Mouse (Mus musculus) midbrain, embryonic 12.5 days (tissue): ENCODE results near the gene Trim17. TPM values are rescaled to one million over a fixed set of nuclear protein-coding genes. Genes with fewer than 3 reads are reported as not detected.

Experiments
- ATAC-seq: fragments of 200-750 bp; cut with Nextera tagmentation; 2 replicates; pipeline ENCODE4 v1.8.0; 2017; ENCODE audit warnings: low read depth, moderate TSS enrichment, moderate library complexity; ENCODE audit not compliant: low FRiP score
- H3K27ac ChIP-seq: fragments of 300-500 bp; sonication (generic); replicated peaks from 2 replicates; pipeline ENCODE4 v1.5.1; 2016; ENCODE audit warnings: mild to moderate bottlenecking
- H3K27me3 ChIP-seq: fragments of 300-500 bp; sonication (generic); 2 replicates; pipeline ENCODE4 v1.6.1; 2016; ENCODE audit warnings: mild to moderate bottlenecking
- H3K36me3 ChIP-seq: fragments of 300-500 bp; sonication (generic); 2 replicates; pipeline ENCODE4 v1.6.1; 2016
- H3K4me1 ChIP-seq: fragments of 300-500 bp; sonication (generic); 2 replicates; pipeline ENCODE4 v1.6.1; 2016
- H3K4me2 ChIP-seq: fragments of 300-500 bp; sonication (generic); replicated peaks from 2 replicates; pipeline ENCODE4 v1.6.1; 2016; ENCODE audit warnings: mild to moderate bottlenecking, moderate library complexity
- H3K4me3 ChIP-seq: fragments of 300-500 bp; sonication (generic); 2 replicates; pipeline ENCODE4 v1.5.1; 2016; ENCODE audit warnings: mild to moderate bottlenecking
- H3K9ac ChIP-seq: fragments of 300-500 bp; sonication (generic); replicated peaks from 2 replicates; pipeline ENCODE4 v1.6.1; 2016; ENCODE audit warnings: mild to moderate bottlenecking, moderate library complexity
- H3K9me3 ChIP-seq: fragments of 300-500 bp; sonication (generic); 2 replicates; pipeline ENCODE4 v1.6.1; 2016; ENCODE audit warnings: mild to moderate bottlenecking
- WGBS: fragments of 180-500 bp; shearing (Covaris S2); methylation state at CpG from one replicate; pipeline ENCODE4 v1.1.7; 2016; 5-methylcytosine and 5-hydroxymethylcytosine counted together
- polyA plus RNA-seq: library from polyadenylated mRNA; unstranded; fragments of >200 nt; fragmentation: Nextera tagmentation; extraction: Ambion mirVana; gene quantifications from 2 replicates; pipeline ENCODE4 v1.2.1, GENCODE M21; 2016

The Trim17 gene
- polyA plus RNA-seq, 1 experiment from 2014 or later: 0.64 TPM

DNA sequence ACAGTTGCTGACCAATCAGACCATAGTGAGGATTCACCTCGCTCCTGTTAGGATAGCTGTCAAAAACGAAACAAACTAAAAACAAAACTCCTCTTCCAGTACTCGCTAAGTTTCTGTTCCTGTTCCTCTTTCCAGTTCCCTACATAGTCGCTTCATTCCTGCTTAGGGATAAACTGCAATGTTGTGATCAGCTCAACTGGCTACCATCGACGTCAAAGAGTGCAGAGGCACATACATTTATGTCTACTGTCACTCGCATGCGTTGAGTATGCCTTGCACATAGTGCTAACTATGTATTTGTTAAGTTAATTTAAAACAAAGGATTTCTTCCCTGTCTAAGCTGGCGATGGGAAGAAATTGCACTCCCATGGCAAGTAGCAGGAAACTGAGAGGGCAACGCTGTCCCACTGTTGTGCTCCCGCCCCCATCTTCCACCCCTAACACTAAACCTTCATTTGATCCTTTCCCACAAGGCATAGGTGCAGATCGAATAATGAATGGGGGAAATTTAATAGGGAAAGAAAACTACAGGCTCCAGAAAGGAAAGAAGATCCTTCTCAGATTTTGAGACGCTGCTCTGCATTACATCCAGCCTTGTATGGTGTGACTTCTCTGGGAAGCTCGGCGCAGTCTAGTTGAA is 4.8 kb downstream of the Trim17 start:
- peak overlapping the region; percentile 52 for H3K9ac ChIP-seq
- H3K36me3 ChIP-seq: 0 out of 2 replicates have a peak, but pooled peaks cover 10% of the 10 kb centered on the region
- H3K4me3 ChIP-seq: peak overlapping the region; percentile 50
- ATAC-seq: no peak
- peak overlapping the region; percentile 74 for H3K4me2 ChIP-seq
- 41% methylated on average over 15 of the region's 15 CpGs for WGBS
- H3K27ac ChIP-seq: 0 out of 2 replicates have a peak overlapping the region, but pooled peaks have one; percentile 49
- H3K4me1 ChIP-seq: peaks cover 36% of the 10 kb centered on the region
- H3K9me3 ChIP-seq: no peaks in the 10 kb centered on the region
- peaks cover 37% of the 10 kb centered on the region for H3K27me3 ChIP-seq

GRCm38 (mm10) chr11:58959921-58960465 is 5.5 kb downstream of the Trim17 start:
- Histone ChIP-seq H3K36me3 (0 out of 2 replicates have a peak, but pooled peaks cover 10% of the 10 kb centered on the region), H3K27ac (peak overlapping the region; percentile 49; the same call in 1 of the 2 replicates), H3K27me3 (peaks cover 37% of the 10 kb centered on the region), H3K9me3 (no peaks in the 10 kb centered on the region), H3K4me2 (peak overlapping the region; percentile 74), H3K4me1 (peaks cover 40% of the 10 kb centered on the region), H3K4me3 (peak overlapping the region; percentile 50), H3K9ac (peak overlapping the region; percentile 52)
- WGBS: 4% methylated on average over 40 of the region's 40 CpGs
- peak; percentile 85 for ATAC-seq

- no peak overlapping the region for H3K27ac ChIP-seq
- H3K9ac ChIP-seq: no peak overlapping the region
- no peak overlapping the region for H3K4me3 ChIP-seq
- no peaks in the 10 kb centered on the region for H3K9me3 ChIP-seq
- H3K4me1 ChIP-seq: peaks cover 36% of the 10 kb centered on the region
- WGBS: 68% methylated on average over 49 of the region's 50 CpGs
- no peak overlapping the region for H3K4me2 ChIP-seq
- 0 out of 2 replicates have a peak, but pooled peaks cover 10% of the 10 kb centered on the region for H3K36me3 ChIP-seq
- no peak for ATAC-seq
- peaks cover 37% of the 10 kb centered on the region for H3K27me3 ChIP-seq
These were observed 7.1 kb downstream of the Trim17 start for GRCm38 (mm10) chr11:58961364-58962177.

DNA sequence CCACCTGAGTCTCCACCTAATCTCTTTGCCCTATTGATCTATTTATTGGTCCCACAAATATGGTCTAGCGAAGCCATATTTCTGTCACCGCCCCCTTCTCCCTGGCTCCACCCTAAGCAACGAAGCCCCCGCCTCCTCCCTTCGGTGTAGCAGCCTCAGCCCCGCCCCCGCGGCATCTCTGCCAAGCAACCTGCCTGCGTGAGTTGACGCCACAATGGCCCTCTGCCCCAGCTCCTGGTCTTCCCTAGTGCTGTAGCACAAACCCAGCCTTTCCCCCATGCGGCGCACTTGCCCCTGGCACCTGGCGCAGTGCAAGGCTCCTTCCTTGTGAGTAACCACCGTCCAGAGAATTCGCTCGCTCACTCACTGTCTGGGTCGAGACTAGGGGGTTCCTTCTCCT is 9.1 kb downstream of the Trim17 start:
- Histone ChIP-seq H3K36me3 (peaks cover 6% of the 10 kb centered on the region; the same call in 1 of the 2 replicates), H3K27ac (no peak overlapping the region), H3K4me1 (peaks cover 18% of the 10 kb centered on the region), H3K9ac (no peak overlapping the region; the same call in 1 of the 2 replicates), H3K9me3 (no peaks in the 10 kb centered on the region), H3K4me3 (no peak overlapping the region), H3K4me2 (no peak overlapping the region), H3K27me3 (peaks cover 28% of the 10 kb centered on the region)
- 44% methylated on average over 17 of the region's 17 CpGs for WGBS
- ATAC-seq: no peak

DNA sequence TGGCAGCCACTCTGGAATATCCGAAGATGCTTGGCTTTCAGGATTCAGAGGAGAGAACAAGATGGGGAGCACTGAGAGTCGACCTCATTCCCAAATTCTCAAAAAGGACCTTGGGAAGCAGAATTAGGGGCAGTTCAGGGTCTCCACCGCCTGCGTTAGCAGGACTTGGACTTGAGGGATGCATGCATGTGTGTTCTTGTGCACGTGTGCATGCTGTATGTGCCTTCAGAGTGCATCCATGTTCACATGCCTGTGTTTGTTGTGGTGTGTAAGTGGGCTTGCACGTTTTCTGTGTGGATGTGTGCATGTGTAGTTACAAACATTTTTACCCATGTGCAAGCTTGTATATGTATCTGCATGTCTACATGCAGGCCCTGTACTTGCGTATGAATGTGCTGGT is 9.7 kb downstream of the Trim17 start:
- H3K4me1 ChIP-seq: peaks cover 15% of the 10 kb centered on the region
- ATAC-seq: no peak
- no peak overlapping the region for H3K4me3 ChIP-seq
- no peak overlapping the region for H3K27ac ChIP-seq
- 88% methylated on average over 7 of the region's 7 CpGs for WGBS
- H3K27me3 ChIP-seq: peaks cover 28% of the 10 kb centered on the region
- no peak overlapping the region for H3K9ac ChIP-seq
- no peak overlapping the region for H3K4me2 ChIP-seq
- H3K36me3 ChIP-seq: peaks cover 11% of the 10 kb centered on the region; the same call in 1 of the 2 replicates
- no peaks in the 10 kb centered on the region for H3K9me3 ChIP-seq

DNA sequence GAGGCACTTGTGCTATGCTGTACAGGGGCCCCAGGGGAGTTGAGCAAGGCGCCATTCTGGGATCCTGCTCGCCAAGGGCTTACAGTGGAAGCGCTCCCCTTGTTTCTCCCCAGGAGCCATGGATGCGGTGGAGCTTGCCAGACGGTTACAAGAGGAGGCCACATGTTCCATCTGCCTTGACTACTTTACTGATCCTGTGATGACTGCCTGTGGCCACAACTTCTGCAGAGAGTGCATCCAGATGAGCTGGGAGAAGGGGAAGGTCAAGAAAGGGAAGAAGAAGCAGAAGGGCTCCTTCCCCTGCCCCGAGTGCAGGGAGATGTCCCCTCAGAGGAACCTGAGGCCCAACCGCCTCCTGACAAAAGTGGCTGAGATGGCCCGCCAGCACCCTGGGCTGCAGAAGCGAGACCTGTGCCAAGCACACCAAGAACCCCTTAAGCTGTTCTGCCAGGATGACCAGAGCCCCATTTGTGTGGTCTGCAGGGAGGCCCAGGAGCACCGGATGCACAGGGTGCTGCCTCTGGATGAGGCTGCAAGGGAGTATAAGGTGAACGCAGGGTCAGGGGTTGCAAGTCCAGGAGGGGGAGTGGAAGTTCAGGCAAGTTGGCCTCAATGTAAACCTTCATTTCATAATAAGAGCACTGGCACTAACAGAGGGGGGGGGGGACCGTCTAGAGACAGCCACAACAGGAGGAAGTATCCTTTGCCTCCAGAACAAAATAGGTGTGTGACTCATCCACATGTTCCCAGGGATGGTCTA is 10.7 kb downstream of the Trim17 start:
- ATAC-seq: no peak
- 53% methylated on average over 12 of the region's 12 CpGs for WGBS
- peaks cover 12% of the 10 kb centered on the region for H3K36me3 ChIP-seq
- no peak overlapping the region for H3K4me3 ChIP-seq
- H3K27me3 ChIP-seq: peaks cover 28% of the 10 kb centered on the region
- H3K9ac ChIP-seq: peak overlapping the region; percentile 24; the same call in 1 of the 2 replicates
- H3K4me2 ChIP-seq: no peak overlapping the region
- 0 out of 2 replicates have a peak overlapping the region, but pooled peaks have one; percentile 25 for H3K27ac ChIP-seq
- no peaks in the 10 kb centered on the region for H3K9me3 ChIP-seq
- H3K4me1 ChIP-seq: peaks cover 12% of the 10 kb centered on the region

- Histone ChIP-seq H3K9ac (no peak overlapping the region), H3K27me3 (peaks cover 17% of the 10 kb centered on the region), H3K4me2 (no peak overlapping the region), H3K27ac (no peak overlapping the region), H3K36me3 (peaks cover 28% of the 10 kb centered on the region), H3K4me1 (peaks cover 12% of the 10 kb centered on the region), H3K4me3 (no peak overlapping the region), H3K9me3 (no peaks in the 10 kb centered on the region)
- 100% methylated on average over 1 of the region's 1 CpGs for WGBS
- no peak for ATAC-seq
These were observed 12.9 kb downstream of the Trim17 start for GRCm38 (mm10) chr11:58967346-58967745.

DNA sequence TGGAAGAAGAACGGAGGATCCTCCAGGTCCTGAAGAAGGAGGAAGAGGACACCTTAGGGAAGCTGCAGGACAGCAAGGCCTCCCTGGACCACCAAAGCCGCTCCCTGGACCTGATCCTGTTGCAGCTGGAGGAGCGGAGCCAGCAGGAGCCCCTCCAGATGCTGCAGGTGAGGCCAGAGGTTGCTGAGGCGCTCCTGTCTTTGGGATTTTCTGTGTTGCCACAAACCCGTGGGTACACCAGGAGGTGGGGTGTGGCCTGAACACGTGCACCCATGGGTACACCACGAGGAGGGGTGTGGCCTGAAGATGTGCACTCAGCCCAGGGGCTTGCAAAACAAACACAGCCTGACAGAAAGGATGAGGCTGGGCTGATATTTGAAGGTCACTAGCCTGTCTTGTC is 14.1 kb downstream of the Trim17 start:
- H3K9me3 ChIP-seq: no peaks in the 10 kb centered on the region
- peaks cover 10% of the 10 kb centered on the region for H3K4me1 ChIP-seq
- H3K27ac ChIP-seq: no peak overlapping the region
- WGBS: 87% methylated on average over 7 of the region's 7 CpGs
- peaks cover 31% of the 10 kb centered on the region for H3K36me3 ChIP-seq
- H3K9ac ChIP-seq: no peak overlapping the region
- peaks cover 8% of the 10 kb centered on the region for H3K27me3 ChIP-seq
- H3K4me3 ChIP-seq: no peak overlapping the region
- ATAC-seq: no peak
- H3K4me2 ChIP-seq: no peak overlapping the region

- H3K9ac ChIP-seq: no peak overlapping the region
These were observed 14.5 kb downstream of the Trim17 start for GRCm38 (mm10) chr11:58969027-58969426.

GRCm38 (mm10) chr11:58969659-58970058 is 15.2 kb downstream of the Trim17 start:
- no peak overlapping the region for H3K9ac ChIP-seq
- WGBS: 77% methylated on average over 6 of the region's 6 CpGs
- H3K4me2 ChIP-seq: no peak overlapping the region
- no peaks in the 10 kb centered on the region for H3K27me3 ChIP-seq
- H3K36me3 ChIP-seq: peaks cover 31% of the 10 kb centered on the region
- H3K9me3 ChIP-seq: no peaks in the 10 kb centered on the region
- peaks cover 13% of the 10 kb centered on the region; the same call in 1 of the 2 replicates for H3K4me1 ChIP-seq
- H3K27ac ChIP-seq: no peak overlapping the region
- ATAC-seq: no peak
- no peak overlapping the region for H3K4me3 ChIP-seq

More at GRCm38 (mm10) chr11:58969027-58969426, 14.5 kb downstream of the Trim17 start:
- no peak for ATAC-seq
- Histone ChIP-seq H3K36me3 (peaks cover 31% of the 10 kb centered on the region), H3K4me2 (no peak overlapping the region), H3K4me1 (peaks cover 11% of the 10 kb centered on the region; the same call in 1 of the 2 replicates), H3K27me3 (peaks cover 3% of the 10 kb centered on the region; the same call in 1 of the 2 replicates), H3K27ac (no peak overlapping the region), H3K9me3 (no peaks in the 10 kb centered on the region), H3K4me3 (no peak overlapping the region)
- 88% methylated on average over 8 of the region's 8 CpGs for WGBS

- no peaks in the 10 kb centered on the region for H3K9me3 ChIP-seq
- H3K4me3 ChIP-seq: no peak overlapping the region
- no peak overlapping the region for H3K27ac ChIP-seq
- 88% methylated on average over 21 of the region's 21 CpGs for WGBS
- peaks cover 11% of the 10 kb centered on the region; the same call in 1 of the 2 replicates for H3K4me1 ChIP-seq
- H3K36me3 ChIP-seq: peaks cover 35% of the 10 kb centered on the region
- no peak overlapping the region for H3K9ac ChIP-seq
- no peaks in the 10 kb centered on the region for H3K27me3 ChIP-seq
- ATAC-seq: no peak
- H3K4me2 ChIP-seq: no peak overlapping the region
These were observed 16.5 kb downstream of the Trim17 start for GRCm38 (mm10) chr11:58970831-58971530.
